Mouse (Mus musculus) cerebellum, adult 8-10 months (tissue): ENCODE measurements around the gene Rnls.
"Not testable (repeated sequence)": the region's sequence is repeated elsewhere in the genome, so short reads cannot be mapped to it uniquely, and the experiment has no call there.

ENCODE experiments used
- DNase-seq: peaks from one replicate; pipeline ENCODE4 v3.0.0; 2022

Rnls gene

GRCm38 (mm10) chr19:33391651-33392382 lies at the start of gene Rnls:
Rnls (minus strand) TSS chr19:33392295.
- DNase-seq: peak; percentile 77

- DNase-seq: no peak
Measured at GRCm38 (mm10) chr19:33429457-33429856, 37.4 kb upstream of the Rnls start.

- DNase-seq: not testable (repeated sequence)
Measured at GRCm38 (mm10) chr19:33419368-33419767, 27.3 kb upstream of the Rnls start.

- DNase-seq: no peak
Measured at GRCm38 (mm10) chr19:33380825-33381224, 11.3 kb downstream of the Rnls start.

GRCm38 (mm10) chr19:33380386-33380785 lies 11.7 kb downstream of the Rnls start:
- DNase-seq: peak; percentile 5

GRCm38 (mm10) chr19:33368808-33369207 lies 23.3 kb downstream of the Rnls start:
- DNase-seq: no peak

- DNase-seq: peak; percentile 52
Measured at GRCm38 (mm10) chr19:33366661-33367060, 25.4 kb downstream of the Rnls start.

GRCm38 (mm10) chr19:33357019-33357418 lies 35.1 kb downstream of the Rnls start:
- DNase-seq: no peak

- no peak for DNase-seq
Measured at GRCm38 (mm10) chr19:33340119-33340518, 52.0 kb downstream of the Rnls start.

GRCm38 (mm10) chr19:33326706-33327641 lies 65.1 kb downstream of the Rnls start:
- DNase-seq: no peak

- DNase-seq: no peak
Measured at GRCm38 (mm10) chr19:33318785-33319184, 73.3 kb downstream of the Rnls start.

GRCm38 (mm10) chr19:33317130-33317529 lies 75.0 kb downstream of the Rnls start:
- no peak for DNase-seq

- DNase-seq: no peak
Measured at GRCm38 (mm10) chr19:33299726-33300292, 92.3 kb downstream of the Rnls start.

GRCm38 (mm10) chr19:33296338-33296737 lies 95.8 kb downstream of the Rnls start:
- DNase-seq: no peak

- no peak for DNase-seq
Measured at GRCm38 (mm10) chr19:33282985-33283384, 109.1 kb downstream of the Rnls start.

- no peak for DNase-seq
Measured at GRCm38 (mm10) chr19:33276421-33276820, 115.7 kb downstream of the Rnls start.

- DNase-seq: no peak
Measured at GRCm38 (mm10) chr19:33273676-33274075, 118.4 kb downstream of the Rnls start.

GRCm38 (mm10) chr19:33271571-33271970 lies 120.5 kb downstream of the Rnls start:
- DNase-seq: no peak

- DNase-seq: no peak
Measured at GRCm38 (mm10) chr19:33270231-33270630, 121.9 kb downstream of the Rnls start.

GRCm38 (mm10) chr19:33268044-33268443 lies 124.1 kb downstream of the Rnls start:
- no peak for DNase-seq

GRCm38 (mm10) chr19:33265245-33265644 lies 126.8 kb downstream of the Rnls start:
- no peak for DNase-seq

- no peak for DNase-seq
Measured at GRCm38 (mm10) chr19:33264224-33264993, 127.7 kb downstream of the Rnls start.

- DNase-seq: no peak
Measured at GRCm38 (mm10) chr19:33262421-33262820, 129.7 kb downstream of the Rnls start.
